Mouse (Mus musculus): ENCODE measurements around the gene Grasp. TPM values are rescaled to one million over a fixed set of nuclear protein-coding genes. Genes with fewer than 3 reads are reported as not detected.

Grasp gene
- polyA plus RNA-seq, 1 experiment from 2014 or later = 6.7 TPM

GRCm38 (mm10) chr15:101181106-101181466 lies 42.9 kb upstream of the Grasp start:
- no peak overlapping the region; the same call in 1 of the 2 replicates for H3K9ac ChIP-seq (ENCODE audit: low read length)
- H3K4me1 ChIP-seq (ENCODE audit: control insufficient read depth, insufficient read depth, low read length) = peaks cover 33% of the 10 kb centered on the region
- ATAC-seq (ENCODE audit: insufficient number of reproducible peaks, low FRiP score, low TSS enrichment, low read depth) (no peak), DNase-seq (ENCODE audit: low spot score) (no peak)
- peaks cover 2% of the 10 kb centered on the region; the same call in 1 of the 2 replicates for H3K36me3 ChIP-seq (ENCODE audit: control insufficient read depth, insufficient read depth, low read length)
- 0 out of 2 replicates have a peak overlapping the region, but pooled peaks have one; percentile 36 for H3K27ac ChIP-seq (replicated peaks; ENCODE audit: low read depth, low read length)
- no peaks in the 10 kb centered on the region for H3K27me3 ChIP-seq (ENCODE audit: control insufficient read depth, insufficient read depth, low read length)
- no peak overlapping the region for H3K4me2 ChIP-seq (ENCODE audit: low read depth, severe bottlenecking)
- H3K4me3 ChIP-seq (ENCODE audit: low read depth, low read length) = no peak overlapping the region
- 17% methylated on average over 5 of the region's 5 CpGs for WGBS
- H3K9me3 ChIP-seq (ENCODE audit: control insufficient read depth, low read length) = no peaks in the 10 kb centered on the region

GRCm38 (mm10) chr15:101181500-101181899 lies 42.5 kb upstream of the Grasp start:
- no peaks in the 10 kb centered on the region for H3K9me3 ChIP-seq (ENCODE audit: control insufficient read depth, low read length)
- DNase-seq (ENCODE audit: low spot score) (no peak), ATAC-seq (ENCODE audit: insufficient number of reproducible peaks, low FRiP score, low TSS enrichment, low read depth) (no peak)
- no peak overlapping the region; the same call in 1 of the 2 replicates for H3K9ac ChIP-seq (ENCODE audit: low read length)
- H3K4me2 ChIP-seq (ENCODE audit: low read depth, severe bottlenecking) = 0 out of 2 replicates have a peak overlapping the region, but pooled peaks have one; percentile 7
- peaks cover 2% of the 10 kb centered on the region; the same call in 1 of the 2 replicates for H3K36me3 ChIP-seq (ENCODE audit: control insufficient read depth, insufficient read depth, low read length)
- H3K27ac ChIP-seq (replicated peaks; ENCODE audit: low read depth, low read length) = 0 out of 2 replicates have a peak overlapping the region, but pooled peaks have one; percentile 36
- H3K27me3 ChIP-seq (ENCODE audit: control insufficient read depth, insufficient read depth, low read length) = no peaks in the 10 kb centered on the region
- peaks cover 29% of the 10 kb centered on the region for H3K4me1 ChIP-seq (ENCODE audit: control insufficient read depth, insufficient read depth, low read length)
- 20% methylated on average over 4 of the region's 4 CpGs for WGBS
- H3K4me3 ChIP-seq (ENCODE audit: low read depth, low read length) = no peak overlapping the region

- Histone ChIP-seq H3K36me3 (ENCODE audit: control insufficient read depth, insufficient read depth, low read length) (peaks cover 2% of the 10 kb centered on the region; the same call in 1 of the 2 replicates), H3K4me1 (ENCODE audit: control insufficient read depth, insufficient read depth, low read length) (peaks cover 19% of the 10 kb centered on the region), H3K9me3 (ENCODE audit: control insufficient read depth, low read length) (no peaks in the 10 kb centered on the region), H3K4me2 (ENCODE audit: low read depth, severe bottlenecking) (no peak overlapping the region; the same call in 1 of the 2 replicates), H3K9ac (ENCODE audit: low read length) (no peak overlapping the region), H3K27me3 (ENCODE audit: control insufficient read depth, insufficient read depth, low read length) (no peaks in the 10 kb centered on the region), H3K4me3 (ENCODE audit: low read depth, low read length) (no peak overlapping the region), H3K27ac (replicated peaks; ENCODE audit: low read depth, low read length) (no peak overlapping the region)
- WGBS = 35% methylated on average over 5 of the region's 5 CpGs
- no peak for ATAC-seq (ENCODE audit: insufficient number of reproducible peaks, low FRiP score, low TSS enrichment, low read depth)
- DNase-seq (ENCODE audit: low spot score) = no peak
Measured at GRCm38 (mm10) chr15:101182676-101183075, 41.3 kb upstream of the Grasp start.

- Histone ChIP-seq H3K27me3 (ENCODE audit: control insufficient read depth, insufficient read depth, low read length) (no peaks in the 10 kb centered on the region), H3K4me2 (ENCODE audit: low read depth, severe bottlenecking) (no peak overlapping the region), H3K4me1 (ENCODE audit: control insufficient read depth, insufficient read depth, low read length) (peaks cover 19% of the 10 kb centered on the region), H3K36me3 (ENCODE audit: control insufficient read depth, insufficient read depth, low read length) (peaks cover 2% of the 10 kb centered on the region; the same call in 1 of the 2 replicates), H3K9me3 (ENCODE audit: control insufficient read depth, low read length) (no peaks in the 10 kb centered on the region), H3K27ac (replicated peaks; ENCODE audit: low read depth, low read length) (no peak overlapping the region), H3K4me3 (ENCODE audit: low read depth, low read length) (no peak overlapping the region), H3K9ac (ENCODE audit: low read length) (no peak overlapping the region)
- DNase-seq (ENCODE audit: low spot score) (no peak), ATAC-seq (ENCODE audit: insufficient number of reproducible peaks, low FRiP score, low TSS enrichment, low read depth) (no peak)
- 96% methylated on average over 8 of the region's 8 CpGs for WGBS
Measured at GRCm38 (mm10) chr15:101184300-101184699, 39.7 kb upstream of the Grasp start.

- H3K27ac ChIP-seq (replicated peaks; ENCODE audit: low read depth, low read length) = no peak overlapping the region
- no peak overlapping the region for H3K4me3 ChIP-seq (ENCODE audit: low read depth, low read length)
- no peak for DNase-seq (ENCODE audit: low spot score)
- WGBS = 96% methylated on average over 3 of the region's 3 CpGs
- peaks cover 16% of the 10 kb centered on the region for H3K4me1 ChIP-seq (ENCODE audit: control insufficient read depth, insufficient read depth, low read length)
- ATAC-seq (ENCODE audit: insufficient number of reproducible peaks, low FRiP score, low TSS enrichment, low read depth) = no peak
- no peaks in the 10 kb centered on the region for H3K27me3 ChIP-seq (ENCODE audit: control insufficient read depth, insufficient read depth, low read length)
- peaks cover 2% of the 10 kb centered on the region; the same call in 1 of the 2 replicates for H3K36me3 ChIP-seq (ENCODE audit: control insufficient read depth, insufficient read depth, low read length)
- no peak overlapping the region for H3K9ac ChIP-seq (ENCODE audit: low read length)
- no peaks in the 10 kb centered on the region for H3K9me3 ChIP-seq (ENCODE audit: control insufficient read depth, low read length)
- H3K4me2 ChIP-seq (ENCODE audit: low read depth, severe bottlenecking) = no peak overlapping the region
Measured at GRCm38 (mm10) chr15:101185549-101185948, 38.4 kb upstream of the Grasp start.

GRCm38 (mm10) chr15:101187907-101188306 lies 36.1 kb upstream of the Grasp start:
- WGBS = 57% methylated on average over 5 of the region's 5 CpGs

GRCm38 (mm10) chr15:101189981-101190761 lies 33.8 kb upstream of the Grasp start:
- Histone ChIP-seq H3K36me3 (ENCODE audit: control insufficient read depth, insufficient read depth, low read length) (peaks cover 9% of the 10 kb centered on the region), H3K27me3 (ENCODE audit: control insufficient read depth, insufficient read depth, low read length) (no peaks in the 10 kb centered on the region), H3K9me3 (ENCODE audit: control insufficient read depth, low read length) (no peaks in the 10 kb centered on the region), H3K9ac (ENCODE audit: low read length) (no peak overlapping the region), H3K4me1 (ENCODE audit: control insufficient read depth, insufficient read depth, low read length) (0 out of 2 replicates have a peak, but pooled peaks cover 6% of the 10 kb centered on the region), H3K4me3 (ENCODE audit: low read depth, low read length) (no peak overlapping the region), H3K27ac (replicated peaks; ENCODE audit: low read depth, low read length) (no peak overlapping the region), H3K4me2 (ENCODE audit: low read depth, severe bottlenecking) (no peak overlapping the region)
- WGBS = 80% methylated on average over 10 of the region's 10 CpGs
- ATAC-seq (ENCODE audit: insufficient number of reproducible peaks, low FRiP score, low TSS enrichment, low read depth) = no peak
- DNase-seq (ENCODE audit: low spot score) = no peak

More at GRCm38 (mm10) chr15:101187907-101188306, 36.1 kb upstream of the Grasp start:
- H3K9me3 ChIP-seq (ENCODE audit: control insufficient read depth, low read length) = no peaks in the 10 kb centered on the region
- H3K9ac ChIP-seq (ENCODE audit: low read length) = no peak overlapping the region
- no peak for ATAC-seq (ENCODE audit: insufficient number of reproducible peaks, low FRiP score, low TSS enrichment, low read depth)
- no peak overlapping the region for H3K27ac ChIP-seq (replicated peaks; ENCODE audit: low read depth, low read length)
- 0 out of 2 replicates have a peak, but pooled peaks cover 6% of the 10 kb centered on the region for H3K4me1 ChIP-seq (ENCODE audit: control insufficient read depth, insufficient read depth, low read length)
- no peak overlapping the region for H3K4me2 ChIP-seq (ENCODE audit: low read depth, severe bottlenecking)
- no peaks in the 10 kb centered on the region for H3K27me3 ChIP-seq (ENCODE audit: control insufficient read depth, insufficient read depth, low read length)
- H3K4me3 ChIP-seq (ENCODE audit: low read depth, low read length) = no peak overlapping the region
- H3K36me3 ChIP-seq (ENCODE audit: control insufficient read depth, insufficient read depth, low read length) = peaks cover 2% of the 10 kb centered on the region; the same call in 1 of the 2 replicates
- no peak for DNase-seq (ENCODE audit: low spot score)

- 75% methylated on average over 5 of the region's 5 CpGs for WGBS
Measured at GRCm38 (mm10) chr15:101190762-101191150, 33.2 kb upstream of the Grasp start.

More at GRCm38 (mm10) chr15:101190762-101191150, 33.2 kb upstream of the Grasp start:
- ATAC-seq (ENCODE audit: insufficient number of reproducible peaks, low FRiP score, low TSS enrichment, low read depth) = no peak
- H3K4me2 ChIP-seq (ENCODE audit: low read depth, severe bottlenecking) = no peak overlapping the region
- no peak overlapping the region for H3K9ac ChIP-seq (ENCODE audit: low read length)
- peaks cover 12% of the 10 kb centered on the region for H3K36me3 ChIP-seq (ENCODE audit: control insufficient read depth, insufficient read depth, low read length)
- 0 out of 2 replicates have a peak, but pooled peaks cover 6% of the 10 kb centered on the region for H3K4me1 ChIP-seq (ENCODE audit: control insufficient read depth, insufficient read depth, low read length)
- H3K4me3 ChIP-seq (ENCODE audit: low read depth, low read length) = no peak overlapping the region
- no peak overlapping the region for H3K27ac ChIP-seq (replicated peaks; ENCODE audit: low read depth, low read length)
- H3K9me3 ChIP-seq (ENCODE audit: control insufficient read depth, low read length) = no peaks in the 10 kb centered on the region
- H3K27me3 ChIP-seq (ENCODE audit: control insufficient read depth, insufficient read depth, low read length) = no peaks in the 10 kb centered on the region
- no peak for DNase-seq (ENCODE audit: low spot score)

All from limb, embryonic 11.5 days (tissue).